27 mouse cellular contexts compared by ENCODE assay signal in genomic region chr10:66739017-66739416, GRCm38 (mm10).
DNase-seq lines count a peak whose midpoint lies in the region; ATAC-seq and TF ChIP-seq lines count a peak whose summit lies in the region.
"Had no signal": no experiment of that assay in that cellular context is flagged by ENCODE, and none has a peak within 500 bp of the region (broad histone marks: within the 10 kb centered on the region; RNA-seq: fewer than 3 reads in every experiment).

No protein-coding gene starts in this region.

- DNase-seq in hindbrain, postnatal 0 days (ENCODE audit: low spot score): peak; percentile 34
- no peak for DNase-seq in hindbrain, embryonic 11.5 days (ENCODE audit: low spot score)
- peak; percentile 46 to 75 for DNase-seq in cerebellum, adult 2 months
- peak; percentile 36 to 45 for DNase-seq in cerebellum, postnatal 10 days
- DNase-seq in urinary bladder, adult 18-20 months (ENCODE audit: low spot score in 2 of 2): no peak
- DNase-seq in right cerebral cortex, postnatal 14 days: no peak
- DNase-seq: adrenal gland, postnatal 25 days; B cell, adult 2 months; gastrocnemius, postnatal 25 days; heart, adult 18-20 months; heart, postnatal 10 days; kidney, adult 2 months; kidney, postnatal 4 days; lung, postnatal 36 days; right cerebral cortex, adult 18-20 months; thymus, postnatal 14 days had no signal

- no peaks in the 10 kb centered on the region for H3K9me3 ChIP-seq in hindbrain, postnatal 0 days (ENCODE audit: low read length)
- H3K9me3 ChIP-seq in hindbrain, embryonic 11.5 days (ENCODE audit: control insufficient read depth, low read length): no peaks in the 10 kb centered on the region
- H3K9me3 ChIP-seq: embryonic facial prominence, embryonic 13.5 days; forebrain, embryonic 10.5 days; forebrain, embryonic 15.5 days; heart, embryonic 13.5 days; hindbrain, embryonic 10.5 days; intestine, embryonic 15.5 days had no signal

- no peak for ATAC-seq in hindbrain, postnatal 0 days
- ATAC-seq in hindbrain, embryonic 11.5 days (ENCODE audit: low FRiP score): no peak
- ATAC-seq: forebrain, embryonic 15.5 days; hindbrain, embryonic 16.5 days; intestine, embryonic 15.5 days; midbrain, embryonic 16.5 days had no signal

- no peak overlapping the region for H3K4me3 ChIP-seq in hindbrain, postnatal 0 days (ENCODE audit: low read length)
- H3K4me3 ChIP-seq in hindbrain, embryonic 11.5 days (ENCODE audit: low read depth, low read length): no peak overlapping the region
- H3K4me3 ChIP-seq in cerebellum, adult 2 months (replicated peaks; ENCODE audit: insufficient read depth, low read depth, low read length): no peak overlapping the region
- H3K4me3 ChIP-seq: embryonic facial prominence, embryonic 13.5 days; forebrain, embryonic 10.5 days; forebrain, embryonic 15.5 days; heart, embryonic 13.5 days; hindbrain, embryonic 10.5 days; intestine, embryonic 15.5 days; limb, embryonic 13.5 days had no signal

- H3K9ac ChIP-seq in hindbrain, postnatal 0 days (replicated peaks; ENCODE audit: low read length): no peak overlapping the region
- H3K9ac ChIP-seq in hindbrain, embryonic 11.5 days (ENCODE audit: low read depth, low read length): no peak overlapping the region
- H3K9ac ChIP-seq: embryonic facial prominence, embryonic 13.5 days; forebrain, embryonic 15.5 days; heart, embryonic 13.5 days; intestine, embryonic 15.5 days; limb, embryonic 13.5 days had no signal

- TF ChIP-seq POLR2A in cerebellum, adult 2 months (IDR thresholded peaks at IDR 0.05; ENCODE audit: borderline replicate concordance, insufficient read depth, low read length): no peak

- no peaks in the 10 kb centered on the region for H3K4me1 ChIP-seq in hindbrain, postnatal 0 days (ENCODE audit: insufficient read depth, low read length)
- no peaks in the 10 kb centered on the region for H3K4me1 ChIP-seq in hindbrain, embryonic 11.5 days (replicated peaks; ENCODE audit: control insufficient read depth, insufficient read depth, low read length)
- peaks cover 3% of the 10 kb centered on the region; the same call in 1 of the 2 replicates for H3K4me1 ChIP-seq in cerebellum, adult 2 months (ENCODE audit: control insufficient read depth, insufficient read depth, low read length)
- H3K4me1 ChIP-seq: embryonic facial prominence, embryonic 13.5 days; forebrain, embryonic 10.5 days; forebrain, embryonic 15.5 days; heart, embryonic 13.5 days; hindbrain, embryonic 10.5 days; intestine, embryonic 15.5 days had no signal

- no peaks in the 10 kb centered on the region for H3K36me3 ChIP-seq in hindbrain, postnatal 0 days (ENCODE audit: insufficient read depth, low read length)
- no peaks in the 10 kb centered on the region for H3K36me3 ChIP-seq in hindbrain, embryonic 11.5 days (ENCODE audit: control insufficient read depth, insufficient read depth, low read length)
- H3K36me3 ChIP-seq: embryonic facial prominence, embryonic 13.5 days; forebrain, embryonic 10.5 days; forebrain, embryonic 15.5 days; heart, embryonic 13.5 days; hindbrain, embryonic 10.5 days; intestine, embryonic 15.5 days; limb, embryonic 13.5 days had no signal

- H3K27me3 ChIP-seq in hindbrain, postnatal 0 days (ENCODE audit: insufficient read depth, low read length): no peaks in the 10 kb centered on the region
- H3K27me3 ChIP-seq in hindbrain, embryonic 11.5 days (ENCODE audit: control insufficient read depth, insufficient read depth, low read length): no peaks in the 10 kb centered on the region
- H3K27me3 ChIP-seq in cerebellum, adult 2 months (ENCODE audit: control insufficient read depth, insufficient read depth, low read length): no peaks in the 10 kb centered on the region; the same call in 1 of the 2 replicates
- H3K27me3 ChIP-seq: embryonic facial prominence, embryonic 13.5 days; forebrain, embryonic 15.5 days; heart, embryonic 13.5 days; intestine, embryonic 15.5 days; limb, embryonic 13.5 days had no signal

- TF ChIP-seq CTCF in hindbrain, postnatal 0 days (IDR thresholded peaks at IDR 0.05; ENCODE audit: low read depth): no peak
- no peak for TF ChIP-seq CTCF in cerebellum, adult 2 months (IDR thresholded peaks at IDR 0.05; ENCODE audit: borderline replicate concordance, insufficient read depth, low read depth, low read length)

- no peak overlapping the region for H3K27ac ChIP-seq in hindbrain, postnatal 0 days
- H3K27ac ChIP-seq in hindbrain, embryonic 11.5 days (ENCODE audit: low read depth, low read length): no peak overlapping the region
- H3K27ac ChIP-seq in cerebellum, adult 2 months (ENCODE audit: insufficient read depth, low read length): no peak overlapping the region
- H3K27ac ChIP-seq: embryonic facial prominence, embryonic 13.5 days; forebrain, embryonic 10.5 days; forebrain, embryonic 15.5 days; heart, embryonic 13.5 days; hindbrain, embryonic 10.5 days; intestine, embryonic 15.5 days; limb, embryonic 13.5 days had no signal

- no peak overlapping the region for H3K4me2 ChIP-seq in hindbrain, postnatal 0 days (ENCODE audit: low read depth, low read length)
- no peak overlapping the region for H3K4me2 ChIP-seq in hindbrain, embryonic 11.5 days (replicated peaks; ENCODE audit: low read depth, low read length)
- H3K4me2 ChIP-seq: embryonic facial prominence, embryonic 13.5 days; forebrain, embryonic 15.5 days; heart, embryonic 13.5 days; intestine, embryonic 15.5 days; limb, embryonic 13.5 days; liver, embryonic 11.5 days; midbrain, embryonic 11.5 days had no signal

- WGBS in hindbrain, postnatal 0 days: 68% methylated on average over 7 of the region's 7 CpGs
- 92% methylated on average over 5 of the region's 7 CpGs for WGBS in hindbrain, embryonic 11.5 days
- 26% methylated on average over 7 of the region's 7 CpGs for WGBS in cerebellum, adult 2 months

Comparison
In these comparisons a context has a peak if more than half of its experiments do, and no peak if none do; other contexts are left out.
1. DNase-seq: peak in hindbrain, postnatal 0 days (single experiment), cerebellum, adult 2 months (2 of 2) and cerebellum, postnatal 10 days (2 of 2); none in hindbrain, embryonic 11.5 days (single experiment), urinary bladder, adult 18-20 months (0 of 2) and right cerebral cortex, postnatal 14 days (single experiment).